Mouse (Mus musculus) layer of hippocampus, postnatal 25 days (tissue): ENCODE data around the gene 5730596B20Rik. TPM values are rescaled to one million over a fixed set of nuclear protein-coding genes. Genes with fewer than 3 reads are reported as not detected.

Experiments
- DNase-seq, 2 experiments: peaks; one replicate each; pipeline ENCODE4 v3.0.0; 2022; ENCODE audit warnings: mixed read lengths in 2 of 2, low spot score in 1 of 2; ENCODE audit errors: extremely low spot score in 1 of 2
- total RNA-seq, 2 experiments: library from RNA; stranded (reverse); gene quantifications; 2 replicates each; pipeline ENCODE4 v1.2.3; 2021

Gene 5730596B20Rik
- not detected for total RNA-seq

GRCm38 (mm10) chr6:52177061-52177735, at the start of gene 5730596B20Rik:
TSS of gene 5730596B20Rik (plus strand) at chr6:52177498.
- no peak for DNase-seq

GRCm38 (mm10) chr6:52137841-52138535, 39.3 kb upstream of the 5730596B20Rik start:
- DNase-seq, result no peak

- no peak for DNase-seq
Measured at GRCm38 (mm10) chr6:52138576-52138975, 38.7 kb upstream of the 5730596B20Rik start.

- DNase-seq, result no peak
Measured at GRCm38 (mm10) chr6:52139115-52139514, 38.2 kb upstream of the 5730596B20Rik start.

GRCm38 (mm10) chr6:52150401-52150966, 26.8 kb upstream of the 5730596B20Rik start:
- DNase-seq, result no peak

GRCm38 (mm10) chr6:52151571-52151970, 25.7 kb upstream of the 5730596B20Rik start:
- DNase-seq, result no peak

GRCm38 (mm10) chr6:52152226-52153193, 24.8 kb upstream of the 5730596B20Rik start:
- DNase-seq, result no peak

GRCm38 (mm10) chr6:52153270-52153669, 24.0 kb upstream of the 5730596B20Rik start:
- no peak for DNase-seq

GRCm38 (mm10) chr6:52154044-52154443, 23.3 kb upstream of the 5730596B20Rik start:
- DNase-seq, result no peak

GRCm38 (mm10) chr6:52155471-52155870, 21.8 kb upstream of the 5730596B20Rik start:
- DNase-seq, result no peak

- peak in 1 of 2 experiments; percentile 4 for DNase-seq
Measured at GRCm38 (mm10) chr6:52156551-52157200, 20.6 kb upstream of the 5730596B20Rik start.

- DNase-seq, result no peak
Measured at GRCm38 (mm10) chr6:52157466-52158275, 19.6 kb upstream of the 5730596B20Rik start.

GRCm38 (mm10) chr6:52158276-52159051, 18.8 kb upstream of the 5730596B20Rik start, which contains the start of gene Hoxa1:
TSS of gene Hoxa1 (minus strand) at chr6:52158317.
- DNase-seq, result no peak

GRCm38 (mm10) chr6:52159164-52159761, 18.0 kb upstream of the 5730596B20Rik start:
- DNase-seq, result no peak

GRCm38 (mm10) chr6:52159979-52160378, 17.3 kb upstream of the 5730596B20Rik start:
- DNase-seq, result no peak

- no peak for DNase-seq
Measured at GRCm38 (mm10) chr6:52160511-52161335, 16.6 kb upstream of the 5730596B20Rik start.
